Mouse (Mus musculus): ENCODE measurements at regions not wholly inside any gene's neighbourhood (a gene's known extent, or its start where the extent isn't known, plus 50 kb on each side); places are given as distances from the start of the nearest gene placed in this dataset.

DNA sequence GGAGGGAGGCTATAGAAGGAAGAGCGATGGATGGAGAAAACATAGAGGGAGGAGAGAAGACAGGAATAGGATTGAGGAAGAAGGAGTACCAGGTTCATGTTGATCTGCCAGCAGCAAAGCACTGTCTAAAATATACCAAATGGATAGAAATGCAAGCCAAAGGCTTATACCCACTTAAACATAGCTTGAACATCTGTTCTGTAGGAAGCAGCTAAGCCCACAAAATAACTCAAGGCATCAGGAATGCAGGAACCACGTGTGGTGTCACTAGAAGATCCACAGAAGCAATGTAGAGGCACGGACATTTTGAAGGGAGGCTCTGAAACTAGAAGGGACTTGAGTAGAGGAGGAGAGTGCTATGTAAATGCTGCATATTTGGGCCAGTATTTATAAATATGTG lies 78.9 kb downstream of the Smgc start:
- DNase-seq (ENCODE audit: low read depth, low spot score): no peak

DNA sequence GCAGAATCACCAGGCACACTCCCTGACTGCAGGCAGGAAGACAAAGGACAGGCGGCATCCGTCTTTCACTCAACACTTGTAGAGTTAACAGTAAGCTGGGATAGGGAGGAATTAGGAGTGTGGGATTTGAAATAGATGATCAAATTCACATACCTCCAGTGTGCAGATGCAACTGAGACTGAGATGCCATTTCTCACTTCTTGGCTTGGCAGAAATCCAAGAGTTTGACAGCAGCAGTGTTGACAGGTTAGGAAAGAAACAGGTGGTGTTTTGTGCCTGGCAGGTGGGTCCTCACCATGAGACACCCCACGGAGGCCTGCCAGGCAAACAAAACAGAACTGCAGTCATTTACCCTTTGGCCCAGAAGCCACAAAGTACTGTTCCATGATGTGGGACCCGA lies 79.8 kb downstream of the Smgc start:
- DNase-seq (ENCODE audit: low read depth, low spot score): no peak

DNA sequence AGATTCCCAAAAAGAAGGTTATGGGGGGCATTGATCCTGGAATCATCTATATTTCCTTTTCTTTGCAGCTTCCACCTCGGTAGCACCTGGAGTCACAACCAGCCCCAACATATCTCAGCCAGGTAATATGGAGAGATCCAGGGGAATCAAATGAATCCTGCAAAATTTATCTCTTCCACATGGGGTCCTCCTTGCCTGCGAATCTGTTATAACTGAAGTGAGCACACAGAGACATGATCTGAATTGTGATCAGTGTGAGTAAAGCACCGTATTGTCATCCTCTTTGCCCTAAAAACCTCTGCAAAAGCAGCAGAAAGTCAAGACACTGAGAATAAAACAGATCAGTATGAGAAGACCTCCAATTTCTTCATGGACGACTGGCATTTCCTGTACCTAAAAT lies 86.5 kb downstream of the Smgc start:
- DNase-seq (ENCODE audit: low read depth, low spot score): no peak

DNA sequence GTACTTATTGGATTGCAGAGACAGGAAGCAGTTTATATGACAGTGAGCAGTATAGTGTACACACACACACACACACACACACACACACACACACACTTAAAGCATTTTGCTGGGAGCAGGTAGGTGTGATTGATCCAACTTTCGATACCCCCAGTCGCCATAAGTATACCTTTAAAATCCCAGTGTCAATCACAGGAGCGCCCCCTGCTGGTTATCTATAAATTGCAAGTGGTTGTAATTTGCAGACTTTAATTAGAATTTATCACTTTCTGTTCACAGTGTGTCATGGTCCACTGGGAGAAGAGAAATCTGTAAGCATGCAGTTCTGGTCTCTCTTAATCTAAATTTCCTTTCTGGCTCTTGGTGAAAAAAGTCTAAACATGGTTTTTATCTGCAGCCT lies 89.4 kb downstream of the Smgc start:
- peak; percentile 23 for DNase-seq (ENCODE audit: low read depth, low spot score)

DNA sequence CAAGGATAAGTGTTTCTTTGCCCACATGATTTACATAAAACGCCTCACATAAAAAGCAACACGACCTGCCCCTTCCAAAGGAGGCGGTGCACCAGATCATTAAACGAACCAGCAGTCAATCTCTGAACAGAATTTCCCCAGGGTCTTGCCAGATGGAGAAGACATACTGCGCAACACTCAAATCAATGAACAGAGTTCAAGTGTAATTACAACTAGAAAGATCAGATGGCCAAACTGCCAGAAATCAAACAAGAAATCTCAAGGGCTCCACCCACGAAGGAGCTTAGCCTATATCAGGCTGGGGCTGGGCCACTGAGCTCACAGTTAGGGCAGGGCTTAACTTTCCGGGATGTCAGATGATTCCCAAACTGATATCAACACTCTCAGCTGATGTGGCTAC lies 90.4 kb downstream of the Smgc start:
- no peak for DNase-seq (ENCODE audit: low read depth, low spot score)

DNA sequence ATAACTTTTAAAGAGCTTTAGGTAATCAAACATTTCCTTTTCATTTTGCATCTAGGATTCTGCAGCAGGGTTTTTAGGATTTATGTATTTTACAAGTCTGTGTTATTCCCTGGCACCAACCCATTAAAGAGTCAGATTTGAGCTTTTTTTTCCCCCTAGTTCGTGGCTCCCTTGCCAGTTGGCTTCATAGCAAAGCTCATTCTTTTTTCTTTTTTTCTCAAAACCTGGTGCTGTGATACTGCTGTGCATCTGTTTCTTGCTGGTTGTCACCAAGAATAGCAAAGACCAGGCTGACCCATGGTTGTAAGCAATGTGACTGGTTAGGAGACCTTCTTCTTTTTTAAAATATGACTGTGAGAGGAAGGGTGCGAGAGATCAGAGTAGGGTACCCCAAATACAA lies 93.7 kb upstream of the Cntn1 start:
- DNase-seq (ENCODE audit: low read depth, low spot score): no peak

DNA sequence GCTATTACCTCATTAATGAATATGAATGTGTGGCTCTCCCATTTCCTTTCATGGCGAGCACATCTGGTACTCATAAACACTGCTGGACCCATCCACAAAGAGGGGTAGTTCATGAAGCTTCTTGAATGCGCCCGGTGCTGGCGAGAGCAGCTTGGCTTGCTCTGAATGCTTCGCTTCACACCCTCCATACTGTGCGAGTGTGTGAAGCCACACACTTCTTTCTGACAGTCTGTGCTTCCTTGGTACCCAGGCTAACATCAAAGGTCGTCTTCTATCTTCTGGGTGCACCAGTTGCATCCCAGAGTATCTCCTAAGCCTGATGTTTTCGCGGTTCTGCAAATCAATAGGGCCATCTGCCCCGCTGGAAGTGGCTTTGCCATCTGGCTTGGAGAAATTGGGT lies 85.8 kb upstream of the Cntn1 start:
- DNase-seq (ENCODE audit: low read depth, low spot score): no peak

DNA sequence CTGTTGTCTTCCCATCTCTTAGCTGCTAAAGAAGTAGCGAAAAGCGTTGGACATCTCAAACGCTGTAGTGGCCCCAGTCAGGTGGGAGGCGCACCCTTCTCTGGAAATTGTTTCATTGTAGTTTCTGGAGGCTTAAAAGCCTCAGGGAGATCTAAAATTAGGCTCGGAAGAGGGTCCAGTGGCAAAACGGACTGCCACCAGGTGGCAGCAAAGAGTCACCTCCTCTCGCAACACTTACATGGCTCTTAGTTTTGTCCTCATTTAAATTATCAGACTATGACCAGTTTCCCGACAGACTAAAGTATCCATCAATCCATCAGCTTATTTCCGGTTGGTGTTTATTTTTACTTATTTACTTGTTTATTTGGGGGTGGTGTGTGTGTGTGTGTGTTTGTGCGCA lies 81.6 kb upstream of the Cntn1 start:
- DNase-seq (ENCODE audit: low read depth, low spot score): peak; percentile 63

DNA sequence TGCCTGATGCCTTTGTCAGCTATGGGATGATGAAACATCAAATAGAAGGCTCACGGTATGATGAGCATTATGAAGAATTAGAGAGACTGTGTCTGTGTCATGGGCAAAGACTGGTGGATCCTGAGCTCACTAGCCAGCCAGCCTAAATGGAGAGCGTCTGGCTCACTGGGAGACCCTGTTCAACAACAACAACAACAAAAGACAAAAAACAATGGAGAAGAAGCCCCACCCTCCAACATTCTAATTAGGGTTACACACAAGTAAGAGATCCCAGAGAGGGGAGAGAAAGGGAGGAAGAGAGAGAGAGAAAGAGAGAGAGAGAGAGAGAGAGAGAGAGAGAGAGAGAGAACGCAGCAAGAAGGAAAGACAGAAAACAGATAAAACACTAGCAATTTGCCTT lies 79.6 kb upstream of the Cntn1 start:
- DNase-seq (ENCODE audit: low read depth, low spot score): peak; percentile 25

DNA sequence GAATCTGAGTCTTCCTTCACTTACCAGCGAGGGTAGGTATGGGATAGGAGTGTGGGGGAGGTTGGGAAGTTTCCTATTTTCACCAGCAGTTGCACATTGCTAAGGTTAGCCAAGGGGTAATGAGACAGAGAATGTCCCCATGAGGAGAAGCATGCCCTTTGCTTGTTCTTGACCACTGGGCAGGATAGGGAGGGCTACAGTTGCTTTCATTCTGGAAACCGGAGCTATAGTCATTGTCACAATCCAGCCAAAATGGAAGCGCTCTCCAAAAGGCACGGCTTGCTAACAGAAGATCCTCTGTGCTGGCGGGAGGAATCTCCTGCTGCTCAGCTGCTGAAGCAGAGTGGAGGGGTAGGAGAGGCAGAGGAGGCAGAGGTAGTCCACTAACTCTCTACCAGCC lies 79.1 kb upstream of the Cntn1 start:
- no peak for DNase-seq (ENCODE audit: low read depth, low spot score)

DNA sequence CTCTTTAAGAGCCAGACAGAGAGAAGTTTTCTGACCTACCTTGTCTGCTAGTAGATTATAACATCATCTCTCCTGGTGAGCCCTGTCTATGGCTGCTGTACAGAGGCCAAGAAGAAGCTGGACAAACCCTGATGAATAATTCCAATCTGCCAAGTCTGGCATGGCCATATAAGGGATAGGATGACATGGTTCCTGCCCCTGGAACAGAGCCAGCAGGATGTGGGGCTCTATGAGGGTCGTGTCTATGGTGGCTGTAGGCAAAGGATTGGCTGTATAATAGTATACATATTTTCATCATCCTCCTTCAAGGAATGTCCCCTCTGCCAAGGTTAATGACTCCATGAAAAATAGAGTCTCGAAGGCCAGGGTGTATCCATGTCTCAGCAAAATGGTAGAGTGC lies 75.4 kb upstream of the Cntn1 start:
- DNase-seq (ENCODE audit: low read depth, low spot score): no peak

DNA sequence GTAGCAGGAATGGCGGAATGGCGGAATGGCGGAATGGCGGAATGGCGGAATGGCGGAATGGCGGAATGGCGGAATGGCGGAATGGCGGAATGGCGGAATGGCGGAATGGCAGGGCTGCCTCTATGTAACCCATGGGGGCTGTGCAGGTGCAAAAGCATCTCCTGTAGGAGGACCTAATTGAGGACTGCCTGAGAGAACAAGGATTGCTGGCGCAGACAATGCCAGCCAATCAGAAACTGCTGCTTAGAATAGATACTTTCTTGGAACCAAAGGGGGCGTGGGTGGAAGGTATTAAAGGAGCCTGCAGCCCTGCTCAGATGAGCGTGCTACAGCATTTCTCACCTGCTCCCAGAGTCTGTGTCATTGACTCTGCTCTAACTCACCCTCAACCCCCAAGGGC lies 67.8 kb upstream of the Cntn1 start:
- DNase-seq (ENCODE audit: low read depth, low spot score): peak; percentile 84

DNA sequence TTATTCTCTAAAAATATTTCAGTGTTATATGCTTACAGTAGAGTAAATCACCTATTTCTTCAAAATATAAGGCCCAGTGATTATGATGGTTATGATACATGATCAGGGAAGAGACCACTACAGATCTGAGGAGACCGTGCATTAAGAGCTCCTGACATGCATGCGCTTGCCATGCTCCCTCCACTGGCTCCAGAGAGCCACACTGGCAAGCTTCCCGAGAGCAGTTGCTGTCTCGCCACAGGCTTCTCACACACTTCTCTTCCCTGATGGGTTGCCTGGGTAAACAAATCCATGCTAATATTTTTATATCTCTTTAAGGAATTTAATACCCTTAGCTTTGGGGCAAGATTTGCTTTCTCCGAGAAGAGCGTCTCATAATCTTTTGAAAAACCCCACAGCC lies 50.9 kb upstream of the Cntn1 start:
- no peak for DNase-seq (ENCODE audit: low read depth, low spot score)
